Mouse (Mus musculus) kidney, adult 9 months (tissue): Measurements from ENCODE around the gene Nr2e1.

Source experiments
- DNase-seq: peaks from one replicate; pipeline ENCODE4 v3.0.0; 2022

Gene Nr2e1

GRCm38 (mm10) chr10:42585596-42586305 lies 2.3 kb upstream of the Nr2e1 start:
- no peak for DNase-seq

DNA sequence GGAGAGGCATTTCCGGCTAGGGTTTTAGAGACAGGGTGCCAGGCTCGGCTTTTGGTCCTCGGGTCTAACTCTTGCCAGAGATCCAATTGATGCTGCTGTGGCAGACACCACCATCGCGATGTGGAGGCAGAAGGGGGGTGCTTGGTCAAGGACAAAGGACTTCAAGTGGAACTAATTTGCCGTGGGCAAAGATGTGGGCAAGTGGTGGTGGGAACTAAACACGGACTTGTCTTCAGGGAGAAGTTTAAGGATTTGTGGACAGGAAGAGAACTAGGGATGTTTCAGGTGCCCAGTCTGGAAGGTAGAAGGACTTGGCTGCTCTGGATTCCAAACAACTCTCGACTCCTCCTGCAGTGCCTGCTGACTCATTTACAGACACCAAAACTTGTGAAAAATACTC lies 1.7 kb upstream of the Nr2e1 start:
- DNase-seq, result no peak

- DNase-seq, result no peak
These were observed 1.1 kb upstream of the Nr2e1 start for GRCm38 (mm10) chr10:42584436-42584983.

- no peak for DNase-seq
These were observed 537 bp upstream of the Nr2e1 start for GRCm38 (mm10) chr10:42583902-42584435.

DNA sequence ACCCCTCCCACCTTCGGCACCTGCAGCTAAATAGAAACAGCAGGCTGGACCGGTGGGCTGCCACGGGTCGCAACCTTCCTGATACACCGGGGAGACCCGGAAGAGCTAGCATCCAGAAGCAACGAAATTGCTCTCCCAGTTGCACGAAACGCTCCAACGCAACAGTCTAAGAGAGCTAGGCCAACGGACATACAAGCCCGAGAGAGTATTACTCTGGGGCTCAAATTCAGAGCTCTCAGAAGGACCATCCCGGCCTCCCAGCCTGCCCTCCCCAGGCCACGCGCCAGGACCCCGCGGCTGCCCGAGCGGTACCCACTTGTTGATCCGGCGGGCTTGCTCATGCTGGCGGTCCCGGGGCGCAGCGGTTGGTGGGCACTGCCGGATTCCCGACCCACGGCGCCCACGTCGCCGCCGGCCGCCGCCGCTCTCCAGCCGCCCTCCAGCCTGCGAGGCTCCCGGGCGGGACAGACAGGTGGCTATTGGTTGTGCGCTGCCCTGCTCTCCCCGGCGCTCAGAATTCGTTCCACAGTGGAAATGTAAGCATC lies 794 bp downstream of the Nr2e1 start:
- no peak for DNase-seq

GRCm38 (mm10) chr10:42581694-42582565 lies 1.5 kb downstream of the Nr2e1 start:
- DNase-seq, result no peak

DNA sequence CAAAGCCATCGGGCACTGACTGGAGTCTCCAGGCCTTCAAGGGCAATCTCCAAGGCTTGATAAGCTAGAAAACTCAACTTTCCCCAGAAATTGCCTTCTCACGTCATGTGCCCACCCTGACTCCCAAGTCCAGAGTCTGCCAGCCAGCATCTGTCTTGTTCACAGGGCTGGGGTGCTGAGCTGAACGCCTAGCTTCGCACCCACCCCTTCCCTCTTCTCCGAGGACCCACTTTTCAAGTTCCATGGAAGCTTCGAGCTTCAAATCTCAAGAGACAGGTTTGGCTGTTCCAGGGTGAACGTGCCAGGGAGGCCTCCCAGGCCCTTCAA lies 2.5 kb downstream of the Nr2e1 start:
- no peak for DNase-seq

- no peak for DNase-seq
These were observed 3.1 kb downstream of the Nr2e1 start for GRCm38 (mm10) chr10:42580131-42580950.

- no peak for DNase-seq
These were observed 3.8 kb downstream of the Nr2e1 start for GRCm38 (mm10) chr10:42579475-42580130.

DNA sequence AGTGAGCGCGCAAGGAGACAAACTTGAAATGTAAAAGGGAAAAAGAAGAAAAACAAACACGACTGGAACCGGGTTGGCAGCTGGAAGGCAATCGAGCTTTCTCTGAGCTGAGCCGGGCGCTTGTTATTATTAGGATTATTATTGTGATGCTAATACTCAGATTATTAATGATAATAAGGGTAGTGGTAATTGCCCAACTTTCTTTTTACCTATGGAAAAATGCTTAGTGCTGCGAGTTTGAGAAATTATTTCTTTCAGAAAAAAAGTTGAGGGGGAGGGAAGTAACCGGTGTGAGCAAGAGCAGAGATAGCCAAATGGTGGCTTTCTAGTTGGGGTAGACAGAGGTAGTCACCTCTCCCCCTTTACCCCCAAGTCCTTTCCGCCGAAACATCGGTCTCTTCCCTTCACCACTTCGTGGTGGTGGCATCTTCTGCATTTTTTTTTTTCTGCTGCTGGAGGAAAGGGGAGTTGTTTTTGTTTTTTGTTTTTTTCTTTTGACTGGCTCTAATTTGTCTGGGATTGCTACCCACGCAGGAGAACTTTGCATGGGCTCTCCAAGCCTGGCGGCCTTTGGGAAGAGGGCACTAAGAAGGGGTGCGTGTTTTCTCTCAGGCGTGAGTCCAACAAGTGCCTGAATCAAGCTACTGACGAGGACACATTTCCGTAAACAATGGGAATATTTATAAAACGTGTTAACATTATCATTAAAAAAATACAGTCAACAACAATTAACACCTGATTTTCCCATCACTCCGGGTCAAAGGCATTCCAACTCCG lies 4.5 kb downstream of the Nr2e1 start:
- no peak for DNase-seq

GRCm38 (mm10) chr10:42578281-42578675 lies 5.2 kb downstream of the Nr2e1 start:
- DNase-seq, result no peak

DNA sequence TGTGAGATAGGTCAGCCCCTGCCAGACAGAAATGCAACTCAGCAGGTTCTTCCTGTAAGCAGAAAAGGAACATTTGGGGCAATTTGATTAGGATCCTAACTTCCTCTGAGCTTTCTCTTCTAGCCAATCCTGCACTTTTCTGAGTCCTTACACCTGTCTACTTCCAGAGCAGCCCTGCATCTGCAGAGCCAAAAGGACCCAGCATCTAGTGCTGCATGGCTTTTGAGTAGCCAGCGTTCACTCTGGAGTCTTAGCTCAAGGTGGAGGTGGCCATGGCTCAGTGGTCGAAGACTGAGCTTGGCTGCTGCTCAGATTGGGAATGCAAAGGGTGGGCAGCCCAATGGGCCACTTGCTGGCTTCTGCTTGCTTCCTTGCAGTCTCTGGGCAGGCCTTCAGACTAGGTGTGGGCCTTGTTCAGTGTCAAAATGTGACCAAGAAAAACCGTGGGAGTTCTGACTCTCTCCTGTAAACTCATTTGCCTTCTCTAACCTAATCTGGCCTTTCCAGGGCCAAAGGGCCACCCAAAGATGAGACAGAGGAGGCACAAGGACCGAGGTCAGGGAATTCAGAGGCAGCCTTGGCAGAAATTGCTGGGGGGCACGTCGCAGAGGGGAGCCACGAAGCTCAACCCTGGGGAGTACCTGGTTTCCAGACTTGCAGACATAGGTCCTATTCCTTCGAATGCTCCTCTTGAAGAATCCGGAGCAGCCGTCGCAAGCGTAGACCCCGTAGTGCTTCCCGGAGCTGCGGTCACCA lies 5.7 kb downstream of the Nr2e1 start:
- no peak for DNase-seq

DNA sequence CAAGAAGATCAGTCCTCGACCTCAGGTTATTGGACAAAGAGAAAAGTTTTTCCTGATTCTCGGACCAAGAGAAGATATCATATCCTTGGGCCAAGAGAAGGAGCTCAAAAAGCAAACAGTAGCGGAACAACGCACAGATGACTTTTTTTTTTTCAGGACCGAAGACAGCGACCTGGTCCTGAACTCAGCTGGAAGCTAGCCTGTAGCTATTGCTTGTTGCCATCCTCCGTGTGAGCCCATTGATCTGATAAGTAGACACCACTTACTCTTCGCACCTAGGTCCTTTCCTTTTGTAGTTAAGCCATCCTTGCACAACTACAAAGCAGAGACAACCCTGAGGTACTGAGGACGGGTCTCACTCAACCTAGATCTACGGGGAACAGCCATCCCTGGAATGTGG lies 8.8 kb downstream of the Nr2e1 start:
- no peak for DNase-seq

GRCm38 (mm10) chr10:42572971-42573370 lies 10.5 kb downstream of the Nr2e1 start:
- DNase-seq, result no peak

DNA sequence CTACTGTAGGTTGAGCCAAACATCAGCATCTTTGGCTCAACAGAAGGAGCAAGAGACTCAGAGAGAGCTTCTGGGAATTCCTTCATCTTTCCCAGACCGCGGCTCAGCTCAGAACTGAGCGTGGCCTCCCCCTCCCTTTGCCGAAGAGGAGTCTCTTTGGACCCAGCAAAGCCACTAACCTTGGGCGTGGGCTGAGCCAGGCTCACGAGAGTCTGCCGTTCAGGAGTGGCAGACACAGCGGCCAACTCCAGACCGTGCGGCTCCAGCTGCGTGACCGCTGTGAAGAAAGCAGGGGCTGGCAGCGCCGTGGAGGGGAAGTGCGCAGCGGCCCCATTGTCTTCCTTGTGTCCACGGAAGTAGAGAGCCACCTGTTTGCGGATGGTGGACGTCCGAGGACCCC lies 10.9 kb downstream of the Nr2e1 start:
- no peak for DNase-seq

DNA sequence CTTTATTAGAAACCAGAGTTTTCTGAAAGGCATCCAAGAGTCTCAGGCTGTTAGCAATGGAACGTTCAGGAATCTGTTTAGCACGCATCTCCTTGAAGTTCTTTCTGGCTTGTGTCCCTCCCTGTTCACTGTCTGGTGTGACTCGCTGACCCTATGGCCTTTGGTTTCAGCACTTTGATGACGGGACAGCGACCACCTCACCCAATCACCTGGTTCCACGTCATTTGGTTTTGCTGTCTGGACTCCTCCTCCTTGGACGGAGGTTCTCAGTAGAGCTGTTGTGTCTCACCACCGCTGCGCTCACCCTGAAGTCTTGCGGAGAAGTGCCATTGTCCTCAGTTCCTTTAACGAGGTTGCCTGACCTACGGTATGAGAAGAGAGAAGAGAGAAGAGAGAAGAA lies 21.2 kb downstream of the Nr2e1 start:
- peak; percentile 32 for DNase-seq

DNA sequence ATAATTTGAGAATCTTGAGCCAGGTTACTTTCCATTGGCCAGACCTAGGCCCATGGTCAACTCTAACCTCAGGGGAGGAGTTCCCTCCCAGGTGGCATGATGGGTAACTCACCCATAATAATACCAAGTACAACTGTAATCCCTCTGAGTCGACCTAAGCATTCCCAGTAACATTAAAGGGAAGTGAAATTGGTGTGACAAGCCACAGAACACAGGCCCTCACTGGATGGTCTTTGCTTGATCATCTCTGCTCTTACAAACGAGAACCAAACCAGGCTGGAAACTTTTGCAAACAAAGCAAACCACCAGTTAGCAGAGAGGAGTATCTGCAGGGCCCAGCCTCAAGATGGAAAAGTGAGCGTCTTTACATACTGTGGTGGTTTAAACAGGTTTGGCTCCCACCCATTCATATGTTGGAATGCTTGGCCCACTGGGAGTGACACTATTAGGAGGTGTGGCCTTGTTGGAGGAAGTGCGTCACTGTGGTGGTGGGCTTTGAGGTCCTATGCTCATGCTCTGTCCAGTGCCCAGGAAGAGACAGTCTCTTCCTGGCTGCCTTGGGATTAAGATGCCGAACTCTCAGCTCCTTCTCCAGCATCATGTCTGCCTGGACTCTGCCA lies 23.7 kb downstream of the Nr2e1 start:
- DNase-seq, result no peak

DNA sequence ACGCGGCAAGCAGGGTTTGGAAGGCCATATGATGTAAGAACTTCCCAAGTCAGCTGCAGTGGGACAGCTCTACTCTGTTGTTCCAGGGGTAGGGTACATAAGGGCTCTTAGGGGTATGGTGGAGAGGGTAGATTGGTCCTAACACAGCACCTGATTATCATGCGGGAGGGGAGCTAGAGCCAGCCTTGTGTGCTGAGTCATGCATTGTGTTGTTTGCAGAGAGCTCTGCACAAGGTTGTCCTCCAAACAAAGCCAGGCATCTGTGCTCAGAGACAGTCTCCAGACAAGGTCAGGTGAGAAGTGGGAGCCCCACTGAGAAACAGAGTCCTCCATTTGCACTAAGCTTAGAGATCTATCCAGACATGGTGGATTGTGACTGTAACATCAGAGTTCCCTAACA lies 36.9 kb downstream of the Nr2e1 start:
- DNase-seq, result no peak

GRCm38 (mm10) chr10:42545707-42546503 lies 37.5 kb downstream of the Nr2e1 start:
- DNase-seq, result no peak
